ENCODE assay signal across 12 mouse cellular contexts in genomic region chr13:63555885-63556284, GRCm38 (mm10). TPM values are rescaled to one million over a fixed set of nuclear protein-coding genes. Genes with fewer than 3 reads are reported as not detected.
DNase-seq lines count a peak whose midpoint lies in the region; ATAC-seq and TF ChIP-seq lines count a peak whose summit lies in the region.
"Had no signal": no experiment of that assay in that cellular context is flagged by ENCODE, and none has a peak within 500 bp of the region (broad histone marks: within the 10 kb centered on the region; RNA-seq: fewer than 3 reads in every experiment).

No protein-coding gene starts in this region.

- no peak overlapping the region for H3K4me2 ChIP-seq in heart, embryonic 13.5 days
- H3K4me2 ChIP-seq in midbrain, postnatal 0 days (ENCODE audit: low read depth, low read length, poor library complexity, severe bottlenecking), result peak overlapping the region; percentile 30

- no peak overlapping the region for H3K27ac ChIP-seq in heart, embryonic 13.5 days (replicated peaks)
- H3K27ac ChIP-seq in midbrain, postnatal 0 days (ENCODE audit: low read depth, low read length), result no peak overlapping the region
- H3K27ac ChIP-seq: heart, adult 2 months had no signal

- TF ChIP-seq CTCF in midbrain, postnatal 0 days (IDR thresholded peaks at IDR 0.05), result no peak

- no peaks in the 10 kb centered on the region for H3K27me3 ChIP-seq in heart, embryonic 13.5 days (replicated peaks)
- no peaks in the 10 kb centered on the region for H3K27me3 ChIP-seq in midbrain, postnatal 0 days (ENCODE audit: insufficient read depth, low read length)
- H3K27me3 ChIP-seq: megakaryocyte, embryonic 14.5 days had no signal

- WGBS in heart, embryonic 13.5 days, result 30% methylated on average over 5 of the region's 5 CpGs
- WGBS in midbrain, postnatal 0 days, result 40% methylated on average over 5 of the region's 5 CpGs

- H3K9me3 ChIP-seq in heart, embryonic 13.5 days, result no peaks in the 10 kb centered on the region
- no peaks in the 10 kb centered on the region for H3K9me3 ChIP-seq in midbrain, postnatal 0 days (ENCODE audit: low read length)
- H3K9me3 ChIP-seq: megakaryocyte, embryonic 14.5 days had no signal

- peaks cover 97% of the 10 kb centered on the region for H3K4me1 ChIP-seq in heart, embryonic 13.5 days
- no peaks in the 10 kb centered on the region; the same call in 1 of the 2 replicates for H3K4me1 ChIP-seq in midbrain, postnatal 0 days (ENCODE audit: insufficient read depth, low read length)

- no peak overlapping the region for H3K4me3 ChIP-seq in heart, embryonic 13.5 days
- H3K4me3 ChIP-seq in midbrain, postnatal 0 days (ENCODE audit: low read depth, low read length), result no peak overlapping the region
- H3K4me3 ChIP-seq: erythroblast, embryonic 14.5 days; heart, adult 2 months; megakaryocyte, embryonic 14.5 days had no signal

- DNase-seq in heart, postnatal 10 days, result no peak
- DNase-seq in induced T-regulatory cell, adult 2 months (ENCODE audit: low read depth), result peak; percentile 51
- DNase-seq in midbrain, postnatal 0 days (ENCODE audit: low spot score), result no peak
- no peak for DNase-seq in embryo, embryonic 10.5 days (ENCODE audit: low spot score)
- no peak for DNase-seq in right cerebral cortex, adult 18-20 months
- no peak for DNase-seq in cerebellum, adult 11 months
- DNase-seq: B cell, adult 2 months; heart, adult 2 months had no signal

- ATAC-seq in heart, embryonic 13.5 days (ENCODE audit: extremely low read depth, insufficient number of reproducible peaks, low FRiP score, low TSS enrichment), result no peak
- ATAC-seq in activated CD4-positive, CD25-positive, alpha-beta regulatory T cell, adult 4 months, result peak; percentile 34
- no peak for ATAC-seq in midbrain, postnatal 0 days (ENCODE audit: low FRiP score)

- intact Hi-C loops in heart, postnatal 10 days (cut with DNase I), result no loop called here

- H3K9ac ChIP-seq in heart, embryonic 13.5 days, result 0 out of 2 replicates have a peak overlapping the region, but pooled peaks have one; percentile 3
- no peak overlapping the region for H3K9ac ChIP-seq in midbrain, postnatal 0 days (replicated peaks; ENCODE audit: low read length, poor library complexity, severe bottlenecking)

- peaks cover 10% of the 10 kb centered on the region for H3K36me3 ChIP-seq in heart, embryonic 13.5 days
- no peaks in the 10 kb centered on the region for H3K36me3 ChIP-seq in midbrain, postnatal 0 days (ENCODE audit: insufficient read depth, low read length)

RNA-seq across cellular contexts. Expression of gene Ptch1, which starts 17.5 kb away (rescaled TPM):
- 6.4 and 6.8 TPM in 2 replicates for polyA plus RNA-seq in heart, embryonic 13.5 days (2015; fragmentation: Nextera tagmentation; extraction: Ambion mirVana)
- total RNA-seq in heart, postnatal 10 days (2021), result 10 to 100 TPM; 16.3 to 20.3 TPM
- 10 to 100 TPM; 10.2 to 10.3 TPM for polyA plus RNA-seq in activated CD4-positive, CD25-positive, alpha-beta regulatory T cell, adult 4 months (2017; shearing (Covaris generic))
- 27.8 and 29.9 TPM in 2 replicates for total RNA-seq in midbrain, postnatal 0 days (2014; rRNA removed)
- 6.8 and 7.9 TPM in 2 replicates for polyA plus RNA-seq in midbrain, postnatal 0 days (2015; fragmentation: Nextera tagmentation; extraction: Ambion mirVana)

RNA-seq across cellular contexts. Expression of gene Fancc, which starts 58.8 kb away (rescaled TPM):
- 13.8 and 14.0 TPM in 2 replicates for polyA plus RNA-seq in heart, embryonic 13.5 days (2015; fragmentation: Nextera tagmentation; extraction: Ambion mirVana)
- 1 to 10 TPM; 7.4 to 9.6 TPM for total RNA-seq in heart, postnatal 10 days (2021)
- polyA plus RNA-seq in activated CD4-positive, CD25-positive, alpha-beta regulatory T cell, adult 4 months (2017; shearing (Covaris generic)), result 10 to 100 TPM; 15.3 to 15.7 TPM
- total RNA-seq in midbrain, postnatal 0 days (2014; rRNA removed), result 12.1 and 17.7 TPM in 2 replicates
- polyA plus RNA-seq in midbrain, postnatal 0 days (2015; fragmentation: Nextera tagmentation; extraction: Ambion mirVana), result 9.2 and 9.3 TPM in 2 replicates
